Mouse (Mus musculus) ES-E14 (cell line): ENCODE data around the gene Adamts14. TPM values are rescaled to one million over a fixed set of nuclear protein-coding genes. Genes with fewer than 3 reads are reported as not detected.

ENCODE experiments used
- DNase-seq: peaks from one replicate; pipeline ENCODE4 v3.0.0-alpha.2; 2013; ENCODE audit warnings: low read depth, low spot score
- H3K27ac ChIP-seq: 2 replicates; pipeline ENCODE4 v1.5.1; 2012; ENCODE audit warnings: low read depth, mild to moderate bottlenecking, low read length, moderate library complexity, mixed read lengths; ENCODE audit not compliant: poor library complexity, insufficient read depth, severe bottlenecking
- H3K36me3 ChIP-seq: 2 replicates; pipeline ENCODE4 v1.6.1; 2012; ENCODE audit warnings: mild to moderate bottlenecking, low read length, moderate library complexity, mixed read lengths; ENCODE audit not compliant: control insufficient read depth, poor library complexity, insufficient read depth, severe bottlenecking
- H3K4me1 ChIP-seq, 2 experiments: fragments of 150-350 bp in 1 of 2; sonication (generic) in 1 of 2; 2 replicates each; pipeline ENCODE4 v1.6.1; 2012; ENCODE audit warnings: low read length in 2 of 2, mild to moderate bottlenecking in 1 of 2, mixed read lengths in 1 of 2; ENCODE audit not compliant: control insufficient read depth in 2 of 2, insufficient read depth in 2 of 2, poor library complexity in 1 of 2
- H3K4me3 ChIP-seq, 2 experiments: fragments of 150-350 bp in 1 of 2; sonication (generic) in 1 of 2; 2 replicates each; pipeline ENCODE4 v1.5.1; 2012; ENCODE audit warnings: low read length in 2 of 2, low read depth in 1 of 2, mild to moderate bottlenecking in 1 of 2, mixed read lengths in 1 of 2; ENCODE audit not compliant: insufficient read depth in 1 of 2, poor library complexity in 1 of 2, severe bottlenecking in 1 of 2
- H3K9ac ChIP-seq: 2 replicates; pipeline ENCODE4 v1.6.1; 2012; ENCODE audit warnings: low read depth, mild to moderate bottlenecking, low read length, mixed read lengths; ENCODE audit not compliant: poor library complexity, insufficient read depth, severe bottlenecking
- H3K9me3 ChIP-seq: fragments of 150-350 bp; sonication (generic); 2 replicates; pipeline ENCODE4 v1.6.1; 2012; ENCODE audit warnings: low read depth, mild to moderate bottlenecking, low read length; ENCODE audit not compliant: control insufficient read depth, insufficient read depth
- CHD2 ChIP-seq: IDR thresholded peaks from 2 replicates; pipeline ENCODE4 v1.6.1; 2014; ENCODE audit warnings: mild to moderate bottlenecking, low read depth, low read length, inconsistent platforms
- HCFC1 ChIP-seq: IDR thresholded peaks from 2 replicates; pipeline ENCODE4 v1.6.1; 2012; ENCODE audit warnings: low read length, inconsistent platforms, borderline replicate concordance; ENCODE audit not compliant: insufficient read depth
- MAFK ChIP-seq: IDR thresholded peaks from 2 replicates; pipeline ENCODE4 v1.6.1; 2014; ENCODE audit warnings: mild to moderate bottlenecking, low read depth, low read length, inconsistent platforms; ENCODE audit not compliant: insufficient read depth
- ZC3H11A ChIP-seq: IDR thresholded peaks from 2 replicates; pipeline ENCODE4 v1.6.1; 2012; ENCODE audit warnings: low read depth, mild to moderate bottlenecking, inconsistent platforms, low read length, borderline replicate concordance
- ZNF384 ChIP-seq: IDR thresholded peaks from 2 replicates; pipeline ENCODE4 v1.6.1; 2012; ENCODE audit warnings: low read depth, low read length, inconsistent platforms
- in situ Hi-C, 2 experiments: fragments of 600-800 bp; cut with MboI; formaldehyde crosslinking; loops; one replicate each; pipeline ENCODE4 v1.15.1; 2025; ENCODE audit warnings: low sequenced_read_pairs in 2 of 2, inconsistent platforms in 1 of 2; ENCODE audit not compliant: unreplicated experiment in 2 of 2
- total RNA-seq: library from RNA; depleted of rRNA; stranded (reverse); fragments of 300-350 nt; gene quantifications from 2 replicates; pipeline ENCODE4 v1.2.3, GENCODE M21; 2012

Adamts14 gene
- total RNA-seq, 1 experiment, result 7.4 TPM

DNA sequence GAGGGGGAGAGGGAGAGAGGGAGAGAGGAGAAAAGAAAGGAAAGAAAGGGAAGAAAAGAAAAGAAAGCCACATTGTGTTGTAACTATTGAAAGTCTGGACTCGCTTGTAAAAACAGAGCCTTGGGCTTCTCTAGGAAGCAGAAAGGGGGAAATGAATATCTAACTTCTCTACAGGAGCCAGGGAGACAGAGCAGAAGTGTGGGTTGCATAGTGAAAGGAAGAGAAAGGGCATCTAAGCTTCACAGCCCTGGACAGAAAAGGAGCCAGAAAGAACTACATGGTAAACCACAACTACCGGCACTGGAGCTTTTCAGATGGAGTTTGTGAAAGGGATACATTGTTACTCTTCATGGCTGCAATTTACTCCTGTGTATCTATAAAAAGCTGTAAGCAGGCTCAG is 17.2 kb upstream of the Adamts14 start:
- no peaks in the 10 kb centered on the region for H3K36me3 ChIP-seq
- no peak overlapping the region for H3K9ac ChIP-seq
- in situ Hi-C loops, result no loop called here
- no peak for DNase-seq
- no peak overlapping the region for H3K27ac ChIP-seq
- peaks cover 0 to 4% of the 10 kb centered on the region in 2 experiments; a peak in 1 of 4 replicates for H3K4me1 ChIP-seq
- H3K9me3 ChIP-seq, result no peaks in the 10 kb centered on the region
- TF ChIP-seq ZNF384, result no peak
- no peak for TF ChIP-seq HCFC1
- no peak for TF ChIP-seq MAFK
- no peak for TF ChIP-seq CHD2
- TF ChIP-seq ZC3H11A, result no peak
- H3K4me3 ChIP-seq, result no peak overlapping the region

DNA sequence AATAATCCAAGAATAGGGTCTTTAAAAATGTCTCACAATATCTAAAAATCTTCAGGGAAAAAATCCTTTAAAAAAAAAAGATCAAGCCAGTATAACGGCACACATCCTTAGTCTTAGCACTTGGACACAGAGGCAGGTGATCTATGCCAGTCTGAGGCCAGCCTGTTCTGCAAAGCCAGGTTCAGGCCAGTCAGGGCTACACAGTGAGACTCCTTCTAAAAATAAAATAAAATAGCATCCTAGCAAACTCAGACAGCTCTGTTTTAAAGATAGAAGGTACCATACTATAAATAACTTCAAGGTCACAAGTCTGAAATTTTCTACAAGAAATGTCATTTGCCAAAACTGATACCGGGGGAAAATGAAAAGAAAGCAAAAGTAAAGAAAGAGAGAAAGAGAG is 16.8 kb upstream of the Adamts14 start:
- peaks cover 0 to 4% of the 10 kb centered on the region in 2 experiments; a peak in 1 of 4 replicates for H3K4me1 ChIP-seq
- no peak for DNase-seq
- no peak for TF ChIP-seq ZC3H11A
- TF ChIP-seq CHD2, result no peak
- TF ChIP-seq HCFC1, result no peak
- H3K4me3 ChIP-seq, result no peak overlapping the region
- H3K9ac ChIP-seq, result no peak overlapping the region
- H3K9me3 ChIP-seq, result no peaks in the 10 kb centered on the region
- in situ Hi-C loops, result no loop called here
- H3K36me3 ChIP-seq, result no peaks in the 10 kb centered on the region
- H3K27ac ChIP-seq, result no peak overlapping the region

- Histone ChIP-seq H3K36me3 (no peaks in the 10 kb centered on the region), H3K4me3 (no peak overlapping the region), H3K27ac (no peak overlapping the region), H3K4me1 (peaks cover 0 to 4% of the 10 kb centered on the region in 2 experiments; a peak in 1 of 4 replicates), H3K9me3 (no peaks in the 10 kb centered on the region), H3K9ac (no peak overlapping the region)
- TF ChIP-seq ZNF384, result no peak
- TF ChIP-seq ZC3H11A, result no peak
- no peak for TF ChIP-seq MAFK
- TF ChIP-seq HCFC1, result no peak
- TF ChIP-seq CHD2, result no peak
- in situ Hi-C loops, result no loop called here
- DNase-seq, result no peak
Observed at GRCm38 (mm10) chr10:61286246-61286645, 13.0 kb upstream of the Adamts14 start.

- Histone ChIP-seq H3K27ac (no peak overlapping the region), H3K36me3 (no peaks in the 10 kb centered on the region), H3K4me1 (peaks cover 0 to 4% of the 10 kb centered on the region in 2 experiments; a peak in 1 of 4 replicates), H3K9me3 (no peaks in the 10 kb centered on the region), H3K4me3 (no peak overlapping the region), H3K9ac (no peak overlapping the region)
- DNase-seq, result no peak
- no peak for TF ChIP-seq CHD2
- TF ChIP-seq MAFK, result no peak
- no peak for TF ChIP-seq HCFC1
- no peak for TF ChIP-seq ZNF384
- in situ Hi-C loops, result no loop called here
Observed at GRCm38 (mm10) chr10:61285271-61285670, 12.0 kb upstream of the Adamts14 start.

DNA sequence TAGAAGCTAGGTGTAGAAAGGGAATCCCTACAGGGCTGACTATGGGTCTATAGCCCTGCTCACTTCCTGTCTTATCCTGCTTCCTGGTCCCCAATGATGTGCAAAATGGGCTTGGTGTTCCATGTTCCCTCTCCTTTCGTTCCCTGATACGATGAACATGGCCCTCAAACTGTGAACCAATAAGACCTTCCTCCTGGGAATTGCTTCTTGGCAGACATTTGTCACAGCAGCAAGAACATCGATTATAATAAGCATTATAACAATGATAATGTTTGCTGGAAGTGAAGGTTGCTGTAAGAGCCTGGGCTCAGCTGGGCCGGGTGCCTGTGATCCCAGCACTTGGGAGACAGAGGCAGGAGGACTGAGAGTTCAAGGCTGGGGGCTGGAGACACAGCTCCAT is 11.1 kb upstream of the Adamts14 start:
- Histone ChIP-seq H3K4me3 (no peak overlapping the region), H3K9me3 (no peaks in the 10 kb centered on the region), H3K4me1 (peaks cover 0 to 4% of the 10 kb centered on the region in 2 experiments; a peak in 1 of 4 replicates), H3K27ac (no peak overlapping the region), H3K36me3 (no peaks in the 10 kb centered on the region), H3K9ac (no peak overlapping the region)
- TF ChIP-seq MAFK (no peak), CHD2 (no peak), ZC3H11A (no peak), ZNF384 (no peak), HCFC1 (no peak)
- in situ Hi-C loops, result no loop called here
- DNase-seq, result no peak
